Mouse (Mus musculus): Measurements from ENCODE around the gene Depdc5.

- TF ChIP-seq CTCF (IDR thresholded peaks at IDR 0.05; ENCODE audit: control insufficient read depth, insufficient read depth, insufficient replicate concordance, low read depth, low read length) (no peak), POLR2A (IDR thresholded peaks at IDR 0.05; ENCODE audit: control insufficient read depth, low read depth, low read length) (no peak)
Observed at GRCm38 (mm10) chr5:33011132-33012106, 147.9 kb downstream of the Depdc5 start.
